Mouse (Mus musculus) cerebellum, postnatal 10 days (tissue): Measurements from ENCODE around the gene Slc44a2.

Experiments
- DNase-seq, 2 experiments: peaks; one replicate each; pipeline ENCODE4 v3.0.0; 2021; ENCODE audit warnings: mixed read lengths in 2 of 2

Gene Slc44a2

DNA sequence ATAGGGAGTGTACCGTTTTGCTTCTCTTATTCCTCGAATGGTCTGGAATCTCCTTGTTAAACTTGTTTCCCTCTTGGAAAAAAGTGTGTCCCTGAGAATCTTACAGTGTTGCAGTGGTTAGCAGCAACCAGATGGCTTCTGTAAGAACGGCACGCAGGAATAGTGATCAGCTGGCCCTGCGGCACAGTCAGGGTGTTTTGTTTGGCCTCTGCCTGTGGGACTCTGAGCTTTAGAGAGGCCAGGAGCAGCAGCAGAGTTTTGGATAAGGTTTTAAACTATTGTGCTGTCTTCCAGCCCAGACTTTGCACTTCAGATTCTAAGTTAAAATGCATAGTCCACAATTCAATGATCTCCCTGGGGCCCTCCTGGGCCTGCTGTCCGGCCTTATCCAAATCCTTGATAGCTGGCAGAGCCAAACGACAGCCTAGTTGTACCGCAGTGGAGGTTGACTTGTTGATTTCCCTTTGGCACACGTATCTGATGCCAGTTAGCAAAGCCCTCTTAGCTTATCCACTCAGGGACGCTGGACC lies 72.2 kb downstream of the Slc44a2 start:
- DNase-seq: no peak

- no peak for DNase-seq
Measured at GRCm38 (mm10) chr9:21395692-21396091, 75.2 kb downstream of the Slc44a2 start.

DNA sequence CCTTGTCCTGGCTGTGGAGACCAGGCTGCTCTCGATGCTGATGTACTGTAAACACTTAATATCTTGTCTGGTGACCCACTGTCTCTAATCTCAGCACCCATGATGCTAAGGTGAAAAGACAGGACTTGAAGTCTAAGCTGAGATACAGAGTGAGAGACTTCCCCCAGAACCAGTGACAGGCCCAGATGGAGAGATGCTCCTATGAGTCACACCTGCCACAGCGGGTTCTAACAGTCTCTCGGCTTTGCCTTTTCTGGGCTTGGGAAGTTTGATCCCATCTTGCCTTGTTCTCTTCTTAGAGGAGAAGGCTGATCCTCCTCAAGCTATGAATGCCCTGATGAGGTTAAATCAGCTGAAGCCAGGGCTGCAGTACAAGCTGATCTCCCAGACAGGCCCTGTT lies 76.7 kb downstream of the Slc44a2 start:
- no peak for DNase-seq

DNA sequence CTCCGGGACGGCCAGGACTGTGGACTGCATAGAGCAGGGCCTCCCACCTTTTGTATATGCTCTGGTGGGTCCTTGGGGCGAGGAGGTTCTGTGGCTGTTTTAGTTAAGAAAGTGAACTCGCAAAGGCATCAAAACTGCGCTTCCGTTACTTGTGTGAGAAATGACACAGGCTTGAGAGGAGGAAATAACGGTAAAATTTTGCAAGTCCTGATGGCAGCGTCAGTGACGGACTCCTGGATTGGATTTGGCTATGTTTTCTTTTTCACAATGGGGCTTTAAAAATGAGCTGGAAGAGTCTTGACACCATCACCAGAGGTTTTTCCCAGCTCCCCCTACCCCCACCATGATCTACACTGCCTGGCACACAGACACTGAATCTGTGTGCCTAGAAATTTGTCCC lies 80.5 kb downstream of the Slc44a2 start:
- DNase-seq: no peak

DNA sequence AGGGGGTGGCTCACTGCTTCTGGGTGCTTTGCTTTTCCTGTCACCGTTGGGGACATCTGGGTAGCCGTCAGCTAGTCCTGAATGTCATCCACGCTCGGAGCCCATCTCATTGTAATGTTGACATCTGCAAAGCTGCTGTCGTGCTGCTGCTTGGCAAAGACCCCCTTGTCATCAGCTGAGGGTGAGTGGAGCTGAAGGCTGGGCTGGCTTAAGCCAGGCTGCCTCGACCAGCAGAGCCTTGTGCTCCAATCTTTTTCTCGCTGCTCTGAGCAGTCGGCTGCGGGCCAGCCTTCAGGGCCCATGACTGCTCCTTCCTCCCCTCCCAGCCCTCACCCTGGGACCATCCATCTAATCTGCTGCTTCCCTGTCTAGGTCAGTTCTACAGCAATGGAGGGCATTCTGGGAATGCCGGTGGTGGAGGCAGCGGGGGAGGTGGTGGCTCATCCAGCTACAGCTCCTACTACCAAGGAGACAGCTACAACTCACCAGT lies 82.3 kb downstream of the Slc44a2 start:
- DNase-seq: no peak

DNA sequence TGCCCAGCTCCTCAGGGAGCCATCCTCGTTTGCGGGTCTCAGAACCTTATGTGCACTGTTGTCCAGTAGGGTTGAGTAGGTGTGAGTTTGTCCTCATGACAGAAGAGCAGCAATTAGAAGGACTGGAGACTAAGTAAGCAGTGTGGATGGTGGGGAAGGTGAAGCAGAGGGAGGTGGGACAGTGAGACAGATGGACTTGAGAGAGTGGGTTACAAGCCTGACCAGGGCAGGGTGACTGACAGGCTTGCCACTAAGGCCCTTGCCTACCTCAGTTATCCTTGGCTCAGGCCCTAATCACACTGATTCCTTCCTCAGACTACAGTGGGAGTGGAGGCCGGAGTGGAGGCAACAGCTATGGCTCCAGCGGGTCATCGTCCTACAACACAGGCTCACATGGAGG lies 83.2 kb downstream of the Slc44a2 start:
- no peak for DNase-seq
